Mouse (Mus musculus) mouse trophoblast stem cell (cell line): ENCODE results near the gene 4930556J24Rik.
"Not testable (repeated sequence)": the region's sequence is repeated elsewhere in the genome, so short reads cannot be mapped to it uniquely, and the experiment has no call there.

Experiments used
- in situ Hi-C, 2 experiments: fragments of 300-500 bp; cut with MseI, MboI; formaldehyde crosslinking; loops; 2 replicates in 1 of 2; 3 replicates in 1 of 2; pipeline ENCODE4 v1.15.1; 2025

The 4930556J24Rik gene

DNA sequence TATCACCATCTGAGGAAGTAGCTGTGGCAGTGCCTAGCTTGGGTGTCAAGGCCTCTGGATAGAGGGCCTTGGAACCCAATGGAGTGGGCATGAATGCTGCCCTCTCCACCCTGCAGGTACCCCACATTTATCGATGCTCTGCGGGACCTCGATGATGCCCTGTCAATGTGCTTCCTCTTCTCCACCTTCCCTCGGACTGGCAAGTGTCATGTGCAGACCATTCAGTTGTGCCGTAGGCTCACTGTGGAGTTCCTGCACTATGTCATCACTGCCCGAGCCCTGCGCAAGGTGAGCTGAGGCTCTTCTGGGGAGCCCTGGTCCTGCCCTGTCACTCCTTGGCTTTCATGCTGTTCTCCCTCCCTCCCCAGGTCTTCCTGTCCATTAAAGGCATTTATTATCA is 3.5 kb downstream of the 4930556J24Rik start:
- in situ Hi-C loops: no loop called here

DNA sequence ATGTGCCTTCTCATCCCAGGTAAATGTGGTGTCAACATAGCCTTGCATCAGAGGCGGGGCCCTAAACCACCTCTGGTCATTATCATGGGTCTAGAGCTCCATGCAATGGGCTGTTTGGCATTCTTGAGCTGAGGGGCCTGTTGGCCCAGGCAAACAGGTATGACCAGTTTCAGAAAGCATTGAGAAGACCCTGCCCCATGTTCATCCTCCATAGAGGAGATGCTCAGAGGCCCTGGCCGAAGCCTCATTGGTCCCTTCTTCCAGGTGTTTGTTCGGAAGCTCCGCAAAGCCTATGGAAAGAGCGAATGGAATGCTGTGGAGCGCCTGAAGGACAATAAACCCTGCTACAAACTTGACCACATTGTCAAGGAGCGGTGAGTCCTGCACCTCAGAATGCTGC is 6.2 kb downstream of the 4930556J24Rik start:
- in situ Hi-C loops: no loop called here

DNA sequence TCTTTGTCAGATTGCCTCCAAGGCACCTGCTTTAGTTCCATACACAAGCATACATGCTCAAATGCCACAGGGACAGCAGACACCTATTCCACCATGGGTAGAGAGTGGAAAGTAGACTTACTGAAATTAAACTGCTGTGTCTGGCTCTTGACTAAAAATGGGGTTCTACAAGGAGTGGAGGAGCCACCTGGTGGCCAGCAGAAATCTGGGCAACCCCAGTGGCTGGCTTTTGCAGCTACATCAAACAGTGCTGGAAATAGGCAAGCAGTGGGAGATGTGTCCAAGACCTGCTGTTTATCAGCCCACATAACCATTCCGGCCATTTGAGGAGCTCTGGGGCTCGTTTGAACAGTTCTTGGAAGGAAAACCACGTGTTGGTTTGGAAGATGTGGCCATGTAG is 6.7 kb downstream of the 4930556J24Rik start:
- in situ Hi-C loops: no loop called here

DNA sequence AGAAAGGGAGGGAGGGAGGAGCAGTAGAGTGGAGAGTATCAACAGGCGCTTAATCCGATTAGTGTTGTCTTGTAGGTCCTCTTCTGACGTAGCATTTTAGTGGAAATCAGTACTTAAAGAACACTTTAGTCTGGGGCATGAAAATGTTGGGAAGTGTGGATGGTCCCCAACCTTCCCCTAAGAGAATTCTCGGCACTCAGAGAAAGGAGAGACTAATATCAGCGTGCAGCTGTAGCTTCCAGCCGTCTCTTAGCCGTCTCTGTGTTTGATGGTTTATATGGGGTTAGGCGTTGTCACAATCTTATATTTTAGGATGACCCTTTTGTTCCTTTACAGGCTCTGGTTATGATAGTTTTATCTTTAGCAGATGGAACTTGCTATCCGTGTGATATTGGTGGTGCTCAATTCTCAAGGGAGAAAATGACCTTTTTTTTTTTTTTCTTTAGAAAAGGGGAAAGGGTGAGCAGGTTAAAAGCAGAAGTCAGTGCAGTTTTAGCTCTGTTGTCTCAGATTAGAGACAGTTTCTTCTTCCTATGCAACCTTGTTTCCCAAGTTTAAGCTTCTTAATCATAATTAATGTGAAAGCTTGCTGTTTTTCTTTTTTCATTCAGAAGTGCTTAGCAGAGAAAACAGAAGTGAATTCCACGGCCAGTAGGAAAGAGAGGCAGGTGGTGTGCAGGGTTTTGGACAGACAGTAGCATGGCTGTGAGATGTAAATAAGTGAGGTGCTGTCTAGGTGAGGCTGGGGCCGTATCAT is 12.0 kb downstream of the 4930556J24Rik start:
- in situ Hi-C loops: no loop called here

DNA sequence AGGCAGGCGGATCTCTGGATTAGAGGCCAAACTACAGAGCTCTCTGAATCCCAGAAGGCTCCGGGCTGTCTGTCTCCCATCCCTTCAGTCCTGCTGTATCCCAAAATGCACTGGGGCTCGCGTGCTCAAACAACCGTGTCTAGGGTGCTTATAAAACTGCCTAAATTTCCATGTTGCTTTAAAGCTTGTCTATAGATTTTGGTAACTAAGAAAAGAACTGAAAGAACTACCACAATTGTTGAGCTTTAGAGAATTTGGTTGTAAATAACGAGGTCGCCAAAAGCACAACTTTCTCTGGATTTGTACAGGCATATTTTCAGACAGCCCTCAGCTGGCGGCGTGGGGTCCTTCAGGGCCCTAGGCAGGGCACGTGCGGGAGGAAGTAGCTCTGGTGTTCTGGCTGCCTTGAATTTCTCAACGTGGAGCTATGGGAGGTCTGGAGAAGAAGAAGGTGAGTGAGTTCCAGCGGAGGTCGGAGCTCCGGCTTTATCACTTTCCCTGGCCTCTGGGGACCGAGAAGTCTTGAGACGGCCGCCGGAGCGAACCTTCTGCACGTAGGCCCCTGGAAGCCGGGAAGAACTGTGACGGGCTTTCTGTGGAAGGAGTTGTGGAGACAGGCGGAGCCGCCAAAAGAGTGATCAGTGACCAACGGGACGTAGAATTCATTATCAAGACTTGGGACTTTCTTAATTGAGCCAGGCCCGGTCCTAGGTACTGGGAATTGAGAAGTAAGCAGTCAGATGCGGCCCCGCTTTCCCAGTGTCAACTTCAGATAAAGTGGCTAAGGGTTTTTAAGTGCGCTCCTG is 12.8 kb downstream of the 4930556J24Rik start, which contains the start of gene Pes1:
Gene Pes1 (plus strand): TSS at position 366 of the 806 bp plus-strand sequence.
- in situ Hi-C loops: no loop called here

DNA sequence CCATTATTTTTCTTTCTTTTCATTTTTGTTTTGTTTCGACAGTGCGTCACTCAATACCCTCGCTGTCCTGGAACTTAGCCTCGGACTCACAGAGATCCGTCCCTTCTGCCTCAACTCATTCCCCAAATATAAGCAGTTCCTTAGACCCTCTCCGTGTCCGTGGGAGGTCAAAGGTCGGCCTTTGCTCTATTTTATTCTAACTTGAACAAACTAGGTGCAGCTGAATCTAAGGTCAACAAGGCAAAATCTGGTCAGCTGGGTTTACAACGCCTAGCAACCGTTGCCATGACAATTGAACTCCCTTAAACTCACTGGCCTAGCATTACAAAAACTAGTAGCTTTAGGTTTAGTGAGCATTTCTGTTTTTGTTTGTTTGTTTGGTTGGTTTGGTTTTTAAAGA is 13.4 kb downstream of the 4930556J24Rik start:
- in situ Hi-C loops: no loop called here

DNA sequence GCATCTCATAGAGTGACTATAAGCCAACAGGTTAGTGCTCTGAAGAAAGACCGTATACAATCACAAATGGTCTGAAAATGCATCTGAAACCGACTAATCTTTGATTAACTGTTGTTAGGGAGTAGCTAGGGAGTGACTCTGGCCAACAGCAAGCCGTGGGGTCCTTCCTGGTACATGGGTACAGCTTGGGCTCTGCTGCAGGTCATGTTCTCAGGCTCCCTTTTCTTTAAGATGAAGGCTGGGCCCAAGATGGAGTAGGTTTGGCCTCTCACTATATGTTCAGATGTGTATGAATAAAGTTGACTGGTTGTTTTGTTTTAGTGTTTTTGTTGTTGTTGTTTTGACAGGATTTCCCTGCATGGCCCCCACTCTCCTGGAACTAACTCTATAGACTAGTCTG is 14.8 kb downstream of the 4930556J24Rik start:
- in situ Hi-C loops: no loop called here

DNA sequence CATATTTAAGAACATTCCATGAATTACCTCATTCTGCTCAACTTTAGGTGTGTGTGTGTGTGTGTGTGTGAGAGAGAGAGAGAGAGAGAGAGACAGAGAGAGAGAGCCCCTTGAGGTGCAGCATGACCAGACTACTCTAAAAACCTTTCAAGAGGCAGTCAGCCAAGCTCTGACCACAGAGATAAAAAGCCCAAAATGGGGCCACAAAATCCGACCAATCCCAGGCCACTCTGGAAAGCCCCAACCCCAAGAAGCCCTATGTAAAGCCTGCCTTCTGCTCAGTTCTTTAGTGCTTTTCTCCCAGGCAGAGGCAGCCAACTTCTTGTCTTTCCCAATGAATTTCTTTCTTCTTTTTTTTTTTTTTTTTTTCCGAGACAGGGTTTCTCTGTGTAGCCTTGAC is 15.7 kb downstream of the 4930556J24Rik start:
- in situ Hi-C loops: no loop called here

DNA sequence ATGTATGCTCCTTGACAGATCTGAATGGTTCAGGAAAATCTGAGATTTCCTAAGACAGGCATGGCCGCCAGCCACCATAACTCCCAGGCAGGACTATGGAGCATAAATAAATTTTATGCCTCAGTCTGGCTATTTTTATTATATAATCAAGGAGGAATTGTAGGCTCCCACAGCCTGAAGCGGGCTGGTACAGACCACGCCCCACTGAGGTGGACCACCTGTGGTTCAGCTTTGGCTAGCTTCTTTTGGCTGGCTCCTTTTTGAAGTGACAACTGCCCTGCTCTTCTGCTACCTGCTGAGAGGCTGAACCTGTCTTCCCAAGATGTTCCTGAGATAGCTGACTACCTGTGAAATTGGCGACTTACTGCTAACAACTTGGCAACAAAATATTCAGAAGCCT is 21.2 kb downstream of the 4930556J24Rik start:
- in situ Hi-C loops: not testable (repeated sequence)

DNA sequence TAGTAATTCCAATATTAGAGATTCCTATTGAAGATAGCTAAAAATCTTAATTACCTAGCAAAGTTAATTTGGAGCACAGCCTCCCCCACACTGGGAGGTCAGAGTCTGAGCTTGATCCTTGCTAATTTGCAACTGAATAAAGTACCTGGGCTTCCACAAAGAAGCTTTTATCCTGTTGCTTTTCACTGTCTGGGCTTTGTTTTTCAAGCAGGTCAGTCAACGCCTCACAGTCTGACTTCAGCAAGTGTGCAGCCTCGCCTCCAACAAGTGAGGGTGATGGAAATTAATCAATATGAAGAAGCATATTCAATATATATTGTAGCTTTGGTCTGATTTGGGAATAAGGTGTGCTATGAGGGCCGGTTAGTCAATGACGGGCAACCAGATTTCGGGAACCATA is 21.7 kb downstream of the 4930556J24Rik start:
- in situ Hi-C loops: not testable (repeated sequence)

DNA sequence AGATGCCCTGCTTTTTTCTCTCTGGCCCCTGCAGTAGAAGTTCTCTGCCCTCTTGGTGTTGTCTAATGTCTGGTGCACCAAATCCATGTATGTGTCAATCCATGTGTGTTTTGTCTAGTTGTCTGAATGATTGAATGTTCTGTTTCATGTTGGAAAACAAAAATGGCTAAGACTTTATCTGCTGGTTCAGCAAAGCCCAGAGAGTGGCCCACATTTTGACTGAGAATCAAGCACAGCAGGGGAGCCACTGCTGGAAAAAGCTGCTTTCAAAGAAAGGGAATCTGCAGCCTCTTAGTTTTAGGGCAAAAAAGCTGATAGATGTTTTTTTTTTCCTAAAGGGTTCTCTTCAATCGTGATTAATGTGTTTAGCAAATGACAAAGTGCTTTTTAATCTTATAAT is 30.2 kb downstream of the 4930556J24Rik start:
- in situ Hi-C loops: no loop called here

DNA sequence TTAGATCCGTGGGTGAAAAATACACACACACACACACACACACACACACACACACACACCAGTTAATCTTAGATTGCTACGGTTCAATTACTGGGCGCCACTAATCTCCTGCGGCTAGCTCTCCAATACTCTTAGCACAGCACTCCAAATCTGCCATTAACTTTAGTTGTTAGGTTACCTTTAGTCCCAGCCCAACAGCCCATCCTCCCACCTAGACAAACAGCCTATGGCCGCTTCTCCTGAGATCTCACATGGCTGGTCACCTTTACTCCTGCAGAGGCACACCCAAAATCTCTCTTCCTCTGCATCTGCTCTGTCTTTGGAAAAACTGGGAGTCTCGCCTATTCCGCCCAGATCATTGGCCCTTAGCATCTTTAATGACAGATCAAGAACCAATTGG is 35.2 kb downstream of the 4930556J24Rik start:
- in situ Hi-C loops: no loop called here

DNA sequence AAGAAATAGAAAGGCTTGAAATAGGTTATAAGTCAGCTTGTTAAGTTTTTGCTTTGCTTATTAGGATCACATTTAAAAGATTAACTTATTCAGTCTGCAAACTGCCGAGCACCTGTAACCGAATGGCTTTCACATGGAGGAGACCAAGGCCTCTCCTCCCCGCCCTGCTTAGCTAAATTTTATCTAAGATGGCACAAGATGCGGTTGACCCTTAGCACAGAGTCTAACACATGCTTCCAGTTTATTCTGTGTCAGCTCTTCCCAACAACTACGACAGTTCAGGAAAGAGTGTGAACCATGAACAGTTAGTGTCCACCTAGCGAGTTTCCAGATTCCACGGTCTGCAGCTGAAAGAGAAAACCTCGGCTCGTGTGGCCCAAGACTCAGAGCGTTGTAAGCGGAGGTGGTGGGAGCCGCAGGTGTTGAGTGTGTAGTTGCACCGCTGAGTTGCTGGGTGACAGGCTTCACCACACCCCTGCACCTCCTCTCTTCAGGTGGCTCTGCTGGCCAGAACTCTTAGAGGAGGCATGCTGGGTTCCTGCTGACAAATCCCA is 39.2 kb downstream of the 4930556J24Rik start:
- in situ Hi-C loops: no loop called here

DNA sequence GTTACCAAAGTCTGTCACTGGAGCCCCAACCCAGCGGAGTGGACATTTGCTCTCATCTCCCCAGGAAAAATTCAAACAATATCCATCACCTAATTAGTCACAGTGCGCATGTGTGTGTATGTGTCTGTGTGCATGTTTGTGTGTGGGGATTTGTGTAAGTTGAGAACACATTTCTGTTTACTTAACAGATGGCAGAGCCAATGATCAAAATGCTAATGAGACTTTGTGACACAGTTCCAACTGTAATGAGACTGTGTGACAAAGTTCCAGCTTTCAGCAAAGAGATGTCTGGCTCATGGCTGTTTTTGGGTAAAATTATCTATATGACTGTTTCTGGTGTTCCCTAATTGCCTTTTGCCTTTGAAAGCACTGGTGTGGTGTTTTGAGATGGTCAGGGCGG is 40.3 kb downstream of the 4930556J24Rik start:
- in situ Hi-C loops: no loop called here

DNA sequence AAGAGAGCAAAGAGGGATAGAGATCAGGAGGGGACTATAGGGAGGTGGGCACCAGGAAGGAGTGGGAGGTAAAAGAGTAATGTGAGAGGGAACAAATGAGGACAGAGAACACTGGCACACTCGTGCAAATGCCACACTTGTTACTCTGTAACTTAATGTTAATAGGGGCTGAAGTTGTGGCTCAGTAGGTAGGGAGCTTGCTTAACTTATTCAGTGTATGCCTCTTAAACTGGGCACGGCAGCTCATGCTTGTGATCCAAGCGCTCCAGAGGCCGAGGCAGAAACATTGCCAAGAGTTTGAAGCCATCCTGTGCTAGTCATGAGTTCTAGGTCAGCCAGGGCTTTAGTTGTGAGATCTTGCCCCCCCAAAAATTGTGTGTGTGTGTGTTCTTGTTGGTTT is 41.4 kb downstream of the 4930556J24Rik start:
- in situ Hi-C loops: no loop called here

DNA sequence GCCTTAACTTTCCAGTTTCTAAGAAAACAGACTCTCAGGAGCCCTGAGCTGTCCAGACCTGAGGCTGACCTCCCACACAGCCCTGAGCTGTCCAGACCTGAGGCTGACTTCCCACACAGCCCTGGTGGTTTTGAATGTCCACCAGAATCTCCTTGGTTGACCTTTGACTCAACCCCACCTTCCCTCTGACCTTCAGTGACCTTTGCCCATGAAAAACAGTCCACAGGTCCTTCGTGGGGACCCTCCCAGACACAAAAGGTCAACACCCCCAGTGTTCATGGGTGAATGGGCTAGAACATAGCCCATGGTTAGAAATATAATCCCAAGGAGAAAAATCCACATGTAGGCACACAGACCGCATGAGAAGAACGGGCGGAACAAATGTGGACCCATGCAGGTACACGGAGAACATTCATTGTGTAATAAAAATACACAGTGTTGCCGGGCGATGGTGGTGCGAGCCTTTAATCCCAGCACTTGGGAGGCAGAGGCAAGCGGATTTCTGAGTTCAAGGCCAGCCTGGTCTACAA is 42.8 kb downstream of the 4930556J24Rik start:
- in situ Hi-C loops: no loop called here

DNA sequence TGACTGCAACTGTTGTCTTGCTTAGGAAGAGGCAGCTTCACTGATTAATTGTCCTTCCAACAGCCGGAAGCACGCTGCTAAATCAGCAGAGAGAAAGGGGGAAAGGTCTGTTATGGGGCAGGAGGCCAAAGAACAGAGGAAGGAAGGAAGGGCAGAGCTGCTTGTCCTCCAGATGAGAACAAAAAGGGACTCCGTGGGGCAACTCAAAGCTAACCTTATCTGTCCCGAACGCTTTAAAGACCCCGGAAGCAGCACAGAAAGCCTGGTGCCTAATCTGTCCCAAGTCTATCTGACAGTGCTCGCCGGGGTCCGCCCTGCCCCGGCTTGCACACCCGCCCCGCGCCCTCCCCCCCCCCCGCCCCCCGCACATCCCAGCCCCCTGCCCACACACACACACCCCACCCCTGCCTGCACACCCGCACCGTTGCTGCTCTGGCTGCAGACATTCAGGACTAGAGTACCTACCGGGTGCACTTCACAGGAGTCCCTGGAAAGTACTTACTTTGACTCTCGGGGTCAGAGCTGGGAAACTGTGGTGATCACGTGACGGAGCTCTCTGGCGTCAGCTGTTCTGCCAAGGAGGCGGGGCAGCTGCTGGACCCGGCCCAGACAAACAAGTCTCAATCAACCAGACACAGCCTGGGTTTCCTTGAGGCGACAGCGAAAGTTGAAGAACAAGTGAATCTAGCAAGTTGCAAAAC is 44.9 kb downstream of the 4930556J24Rik start, which contains the start of gene Tcn2:
Gene Tcn2 (minus strand): TSS at position 649 of the 701 bp plus-strand sequence.
- in situ Hi-C loops: no loop called here

DNA sequence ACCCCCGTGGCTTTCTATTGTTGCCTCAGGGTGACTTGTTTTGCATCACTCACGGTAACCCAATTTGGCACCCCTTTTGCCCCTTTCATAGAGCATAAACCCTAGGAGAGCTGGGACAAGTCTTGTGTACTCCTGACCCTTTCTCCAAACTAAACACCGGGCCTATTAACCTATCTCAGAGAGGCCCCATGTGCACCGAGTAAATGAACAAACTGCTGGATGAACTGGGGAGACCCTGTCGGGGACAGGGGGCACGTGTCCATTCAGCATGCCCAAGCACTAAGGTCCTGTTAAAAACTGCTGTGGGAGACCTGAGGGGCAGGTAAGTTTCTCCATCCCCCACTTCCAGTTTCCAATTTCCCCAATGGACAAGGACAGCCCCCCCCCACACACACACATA is 45.6 kb downstream of the 4930556J24Rik start:
- in situ Hi-C loops: no loop called here

DNA sequence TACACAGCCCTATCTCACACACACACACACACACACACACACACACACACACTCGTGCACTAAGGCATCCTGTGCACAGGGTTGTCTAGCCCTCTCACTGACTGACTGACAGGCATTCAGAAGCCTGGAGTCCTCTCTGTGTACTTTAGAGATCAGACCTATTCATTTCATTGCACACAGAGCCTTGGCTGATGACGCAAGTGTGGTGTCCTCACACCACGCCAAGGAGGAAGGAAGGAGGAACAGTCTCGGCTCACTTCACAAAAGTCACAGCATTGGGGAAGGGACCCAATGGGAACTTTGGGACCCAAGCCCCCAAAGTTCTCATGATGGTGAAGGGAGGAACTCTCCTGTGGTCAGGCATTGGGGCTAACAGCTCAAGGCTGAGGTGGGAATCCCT is 46.6 kb downstream of the 4930556J24Rik start:
- in situ Hi-C loops: no loop called here

DNA sequence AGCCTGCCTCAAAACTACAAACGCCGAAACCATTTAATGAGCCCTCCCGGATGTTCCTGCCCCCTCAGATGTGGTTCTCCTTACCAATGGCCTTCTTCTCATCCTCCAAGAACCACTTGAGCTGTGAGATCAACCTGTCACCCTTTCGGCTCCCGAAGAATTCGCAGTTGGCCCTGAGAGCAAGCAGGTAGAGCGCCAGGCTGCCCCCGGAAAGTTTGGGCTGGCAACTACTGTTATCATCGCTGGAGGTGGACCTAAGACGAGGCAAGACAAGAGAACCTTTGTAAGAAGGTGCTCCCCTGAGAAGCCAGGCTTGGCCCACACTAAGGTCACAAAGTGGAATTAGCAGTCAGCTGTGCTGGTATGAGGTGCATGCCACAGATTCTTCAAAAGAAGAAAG is 50.7 kb downstream of the 4930556J24Rik start:
- in situ Hi-C loops: no loop called here

DNA sequence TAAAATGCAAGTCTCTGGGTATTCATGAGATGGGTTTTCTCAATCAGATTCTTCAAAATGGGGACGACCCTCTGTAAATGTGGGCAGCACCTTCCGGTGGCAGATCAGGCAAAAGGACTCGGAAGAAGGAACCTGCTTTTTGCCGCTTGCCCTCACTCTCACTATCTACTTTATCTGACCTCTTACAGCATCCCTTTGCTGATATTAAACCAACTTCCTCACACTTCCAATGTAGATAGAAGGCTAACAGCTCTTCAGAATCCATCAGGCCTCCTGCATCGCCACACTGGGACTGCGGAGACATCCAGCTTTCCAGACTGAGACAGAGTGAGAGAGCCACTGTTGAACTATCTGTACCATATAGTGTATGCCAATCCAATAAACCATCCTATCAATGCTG is 53.8 kb downstream of the 4930556J24Rik start:
- in situ Hi-C loops: no loop called here

DNA sequence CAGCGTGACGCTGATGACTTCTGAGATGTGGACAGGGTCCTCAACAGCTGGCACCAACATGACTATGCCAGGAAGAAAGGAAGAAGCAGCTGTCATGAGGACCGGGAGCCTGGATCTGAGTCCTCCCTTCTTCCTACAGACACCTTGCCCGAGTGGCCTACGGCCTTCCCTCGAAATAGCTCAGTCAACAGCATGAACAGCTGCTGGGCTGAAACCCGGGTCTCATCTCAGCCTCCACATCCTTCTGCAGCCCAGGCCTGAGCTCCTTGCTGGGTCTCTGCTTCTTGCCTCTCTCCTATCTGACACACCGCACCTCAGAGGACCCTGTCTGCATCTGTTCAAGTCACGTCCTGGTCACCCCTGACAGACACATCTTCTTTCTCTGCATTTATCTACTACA is 54.5 kb downstream of the 4930556J24Rik start:
- in situ Hi-C loops: no loop called here
